Mouse (Mus musculus) liver, embryonic 14.5 days (tissue): ENCODE data around the gene Myo10. TPM values are rescaled to one million over a fixed set of nuclear protein-coding genes. Genes with fewer than 3 reads are reported as not detected.

Experiments
- ATAC-seq: fragments of 200-750 bp; cut with Nextera tagmentation; 2 replicates; pipeline ENCODE4 v1.8.0; 2017; ENCODE audit warnings: moderate number of reproducible peaks, mild to moderate bottlenecking, moderate library complexity; ENCODE audit not compliant: insufficient read depth
- DNase-seq, 3 experiments: peaks; one replicate each; pipeline ENCODE4 v3.0.0-alpha.2; 2012 to 2013; ENCODE audit warnings: low read depth in 3 of 3, low spot score in 3 of 3
- H3K27ac ChIP-seq: fragments of 300-500 bp; sonication (generic); 2 replicates; pipeline ENCODE4 v1.5.1; 2014; ENCODE audit warnings: moderate library complexity, mild to moderate bottlenecking, control low read depth, inconsistent platforms
- H3K27me3 ChIP-seq: fragments of 300-500 bp; sonication (generic); 2 replicates; pipeline ENCODE4 v1.6.1; 2014; ENCODE audit warnings: mild to moderate bottlenecking, low read length, moderate library complexity; ENCODE audit not compliant: control insufficient read depth, insufficient read depth
- H3K36me3 ChIP-seq: fragments of 300-500 bp; sonication (generic); replicated peaks from 2 replicates; pipeline ENCODE4 v1.6.1; 2014; ENCODE audit warnings: low read depth; ENCODE audit not compliant: control insufficient read depth, insufficient read depth
- H3K4me1 ChIP-seq, 2 experiments: fragments of 200-500 bp in 1 of 2; fragments of 300-500 bp in 1 of 2; sonication (generic) in 1 of 2; replicated peaks; 2 replicates each; pipeline ENCODE4 v1.6.1; 2012 to 2014; ENCODE audit warnings: antibody characterized with exemption in 1 of 2, inconsistent platforms in 1 of 2, low read length in 1 of 2; ENCODE audit not compliant: control insufficient read depth in 2 of 2, insufficient read depth in 2 of 2
- H3K4me2 ChIP-seq: fragments of 300-500 bp; sonication (generic); 2 replicates; pipeline ENCODE4 v1.6.1; 2014; ENCODE audit warnings: low read depth, mild to moderate bottlenecking, control low read depth, moderate library complexity
- H3K4me3 ChIP-seq, 2 experiments: fragments of 200-500 bp in 1 of 2; fragments of 300-500 bp in 1 of 2; sonication (generic) in 1 of 2; 2 replicates each; pipeline ENCODE4 v1.5.1; 2012 to 2014; ENCODE audit warnings: low read depth in 2 of 2, low read length in 2 of 2, mild to moderate bottlenecking in 2 of 2, control low read depth in 1 of 2, inconsistent platforms in 1 of 2, moderate library complexity in 1 of 2; ENCODE audit not compliant: insufficient read depth in 1 of 2
- H3K9ac ChIP-seq: fragments of 300-500 bp; sonication (generic); replicated peaks from 2 replicates; pipeline ENCODE4 v1.6.1; 2014; ENCODE audit warnings: mild to moderate bottlenecking, control low read depth, moderate library complexity
- H3K9me3 ChIP-seq: fragments of 300-500 bp; sonication (generic); 2 replicates; pipeline ENCODE4 v1.6.1; 2016; ENCODE audit warnings: low read length, mixed read lengths; ENCODE audit not compliant: control insufficient read depth
- CTCF ChIP-seq: IDR thresholded peaks from 2 replicates; pipeline ENCODE4 v1.5.1; 2016; ENCODE audit warnings: antibody characterized with exemption, low read depth, control low read depth
- EP300 ChIP-seq: IDR thresholded peaks from 2 replicates; pipeline ENCODE4 v1.6.1; 2016; ENCODE audit warnings: antibody characterized with exemption, low read depth
- WGBS: fragments of 180-500 bp; shearing (Covaris S2); extraction: QIAGEN DNeasy Blood & Tissue Kit; methylation state at CpG from one replicate; pipeline ENCODE4 v1.1.7; 2014; ENCODE audit not compliant: insufficient replicate concordance; 5-methylcytosine and 5-hydroxymethylcytosine counted together
- polyA plus RNA-seq, 2 experiments: library from polyadenylated mRNA; depleted of rRNA in 1 of 2; stranded (reverse) in 1 of 2; unstranded in 1 of 2; fragments of >200 nt; fragmentation: Nextera tagmentation in 1 of 2; extraction: Ambion mirVana in 1 of 2; gene quantifications; 2 replicates each; pipeline versions ENCODE4 v1.2.1 to v1.2.3; 2012 to 2014

The Myo10 gene
- polyA plus RNA-seq, 2 experiments = 2.6 to 2.9 TPM

DNA sequence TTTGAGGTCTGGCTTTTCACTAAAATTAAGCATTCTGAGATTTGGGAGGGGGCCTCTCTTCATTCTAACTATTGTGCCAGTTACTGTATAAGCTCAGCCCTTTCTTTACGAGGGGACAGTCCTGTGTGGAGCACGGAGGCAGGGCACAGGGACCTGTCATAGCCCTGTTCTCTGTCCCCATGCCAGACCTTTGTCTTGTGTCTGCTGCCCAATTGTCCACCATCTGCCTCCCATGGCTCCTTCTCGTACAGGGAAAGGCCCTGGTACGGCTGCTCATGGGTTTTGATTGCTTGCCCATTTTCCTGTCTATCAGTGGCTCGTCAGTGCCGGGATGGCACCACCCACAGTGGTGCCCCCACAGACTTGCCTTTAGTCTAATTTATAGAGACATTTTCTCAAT lies 74.3 kb downstream of the Myo10 start:
- Histone ChIP-seq H3K27me3 (no peaks in the 10 kb centered on the region), H3K4me2 (no peak overlapping the region), H3K9ac (no peak overlapping the region), H3K27ac (no peak overlapping the region), H3K4me3 (no peak overlapping the region), H3K4me1 (0 out of 4 replicates have a peak, but pooled peaks cover 0 to 6% of the 10 kb centered on the region in 2 experiments), H3K36me3 (no peaks in the 10 kb centered on the region), H3K9me3 (no peaks in the 10 kb centered on the region)
- DNase-seq (no peak), ATAC-seq (no peak)
- 74% methylated on average over 6 of the region's 6 CpGs for WGBS
- TF ChIP-seq CTCF = no peak
- TF ChIP-seq EP300 = no peak

DNA sequence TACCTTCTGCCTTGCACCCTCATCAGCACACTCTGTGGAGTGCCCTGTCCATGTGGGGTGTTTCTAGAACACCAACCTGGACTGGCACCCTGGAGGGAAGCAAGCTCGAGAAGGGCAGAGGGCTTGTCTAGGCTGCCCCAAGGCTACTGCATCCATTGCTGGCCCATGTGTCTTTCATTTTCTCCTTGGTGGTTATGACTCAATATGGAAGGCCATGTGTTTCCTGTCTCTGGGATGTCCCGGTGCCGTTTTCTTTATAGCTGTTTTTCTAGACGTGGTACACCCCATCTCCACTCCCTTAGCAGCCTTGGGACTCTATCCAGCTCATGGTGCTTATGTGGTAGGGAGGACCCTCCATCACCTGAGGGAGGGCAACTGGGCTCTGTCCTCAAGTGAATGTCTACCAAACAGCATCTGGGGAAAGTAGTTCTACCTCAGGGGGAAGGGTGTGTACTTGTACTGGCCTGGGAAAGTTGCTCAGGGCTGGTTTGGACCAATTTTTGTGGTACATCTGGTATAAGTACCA lies 76.8 kb downstream of the Myo10 start:
- 0 out of 4 replicates have a peak, but pooled peaks cover 0 to 2% of the 10 kb centered on the region in 2 experiments for H3K4me1 ChIP-seq
- H3K9ac ChIP-seq = no peak overlapping the region
- H3K36me3 ChIP-seq = no peaks in the 10 kb centered on the region
- no peak overlapping the region for H3K27ac ChIP-seq
- ATAC-seq (no peak), DNase-seq (no peak)
- TF ChIP-seq CTCF (no peak), EP300 (no peak)
- no peak overlapping the region for H3K4me3 ChIP-seq
- 31% methylated on average over 4 of the region's 4 CpGs for WGBS
- H3K27me3 ChIP-seq = no peaks in the 10 kb centered on the region
- no peak overlapping the region for H3K4me2 ChIP-seq
- H3K9me3 ChIP-seq = no peaks in the 10 kb centered on the region

DNA sequence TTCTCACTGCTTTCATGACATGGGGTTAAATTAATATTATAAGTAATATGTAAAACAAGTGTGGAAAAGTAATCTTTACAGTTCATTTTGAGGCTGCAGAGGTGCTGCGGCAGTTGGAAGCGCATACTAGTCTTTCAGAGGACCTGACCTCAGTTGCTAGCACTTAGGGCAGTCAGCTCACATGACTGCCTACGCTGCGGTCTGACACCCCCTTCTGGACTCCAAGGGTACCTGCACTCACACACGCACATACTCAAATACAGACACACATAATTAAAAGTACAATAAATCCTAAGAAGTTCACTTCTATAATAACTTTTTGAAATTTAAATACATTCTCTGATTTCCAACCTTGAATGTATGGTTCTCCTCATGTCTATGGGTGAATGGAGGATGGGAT lies 80.3 kb downstream of the Myo10 start:
- no peaks in the 10 kb centered on the region for H3K27me3 ChIP-seq
- TF ChIP-seq EP300 (no peak), CTCF (no peak)
- DNase-seq (no peak), ATAC-seq (no peak)
- H3K4me3 ChIP-seq = no peak overlapping the region
- no peaks in the 10 kb centered on the region for H3K9me3 ChIP-seq
- H3K9ac ChIP-seq = no peak overlapping the region
- no peaks in the 10 kb centered on the region for H3K4me1 ChIP-seq
- no peaks in the 10 kb centered on the region for H3K36me3 ChIP-seq
- WGBS = 81% methylated on average over 5 of the region's 5 CpGs
- no peak overlapping the region for H3K4me2 ChIP-seq
- no peak overlapping the region for H3K27ac ChIP-seq

DNA sequence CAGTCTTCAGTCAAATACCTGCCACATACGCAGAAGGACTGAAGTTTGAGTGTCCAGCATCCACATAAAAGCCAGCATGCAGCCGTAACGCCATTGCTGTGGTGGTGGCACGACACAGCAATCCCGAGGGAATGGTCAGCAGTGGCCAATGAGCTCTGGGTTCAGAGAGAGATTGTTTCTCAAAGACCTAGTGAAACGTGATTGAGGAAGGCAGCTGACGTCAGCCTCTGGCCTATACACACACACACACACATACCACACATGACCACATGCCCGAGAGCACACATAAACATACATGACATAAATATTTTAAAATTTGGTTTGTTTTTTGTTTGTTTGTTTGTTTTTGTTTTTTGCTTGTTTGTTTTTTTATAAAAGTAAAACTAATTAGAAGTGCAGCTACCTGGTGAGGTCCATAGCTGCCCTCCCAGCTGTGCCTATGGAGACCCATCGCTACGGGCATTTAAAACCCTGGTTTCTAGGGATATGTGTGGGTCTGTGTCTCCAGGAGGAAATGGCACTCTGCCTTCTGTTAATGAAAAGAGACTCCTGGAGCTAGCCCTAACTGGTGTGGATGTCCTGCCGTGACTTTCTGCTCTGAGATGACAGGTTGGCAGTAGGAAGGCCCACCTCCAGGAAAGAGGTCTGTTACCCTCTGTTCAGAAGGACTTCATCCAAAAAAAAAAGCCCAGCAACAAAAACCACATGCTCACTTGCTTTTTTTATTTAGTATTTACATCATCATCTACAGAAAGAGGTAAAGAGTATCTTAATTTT lies 82.7 kb downstream of the Myo10 start:
- no peak for DNase-seq
- Histone ChIP-seq H3K9ac (no peak overlapping the region), H3K36me3 (no peaks in the 10 kb centered on the region), H3K4me2 (no peak overlapping the region), H3K9me3 (no peaks in the 10 kb centered on the region), H3K4me1 (no peaks in the 10 kb centered on the region), H3K27me3 (no peaks in the 10 kb centered on the region), H3K27ac (no peak overlapping the region), H3K4me3 (no peak overlapping the region)
- TF ChIP-seq CTCF (no peak), EP300 (no peak)
- ATAC-seq = no peak
- WGBS = 73% methylated on average over 11 of the region's 11 CpGs

DNA sequence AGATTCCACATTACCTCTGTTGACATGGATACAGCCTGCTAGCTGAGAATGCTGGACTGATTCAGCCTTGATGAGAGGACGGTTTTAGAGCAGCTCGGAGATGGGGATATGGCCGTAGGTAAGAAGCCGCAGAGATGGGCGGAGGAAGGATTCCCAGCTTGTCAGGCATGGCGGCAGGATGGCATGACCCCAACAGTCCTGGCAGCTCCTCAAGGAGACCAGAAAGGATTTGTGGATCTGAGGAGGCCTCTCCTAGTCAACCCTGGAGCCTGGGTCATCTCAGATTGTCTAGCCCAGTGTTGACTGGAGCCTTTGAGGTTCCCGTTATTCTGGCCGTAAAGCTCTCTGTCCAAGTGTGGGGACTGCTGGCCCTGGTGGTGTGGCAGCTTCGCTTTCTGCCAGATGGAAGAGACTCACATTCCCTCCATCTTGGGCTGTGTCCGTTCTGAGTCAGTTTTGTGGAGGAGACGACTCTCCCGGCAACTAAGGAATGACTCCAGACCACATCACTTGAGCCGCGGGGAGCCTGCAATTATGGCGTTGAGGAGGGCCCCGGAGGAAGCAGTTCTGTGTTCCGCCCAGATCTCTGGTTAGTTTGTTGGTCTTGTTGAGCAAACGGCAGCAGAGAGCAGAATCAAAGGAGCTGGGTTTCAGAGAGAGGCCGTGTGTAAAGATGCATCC lies 84.7 kb downstream of the Myo10 start:
- Histone ChIP-seq H3K4me2 (no peak overlapping the region), H3K27ac (no peak overlapping the region), H3K27me3 (no peaks in the 10 kb centered on the region), H3K9ac (no peak overlapping the region), H3K36me3 (no peaks in the 10 kb centered on the region), H3K9me3 (no peaks in the 10 kb centered on the region), H3K4me1 (no peaks in the 10 kb centered on the region), H3K4me3 (no peak overlapping the region)
- TF ChIP-seq EP300 (no peak), CTCF (no peak)
- ATAC-seq = no peak
- 77% methylated on average over 19 of the region's 19 CpGs for WGBS
- DNase-seq = no peak
